Mouse (Mus musculus) mammary gland, adult 2 months (tissue): ENCODE data around the gene Fosl1. TPM values are rescaled to one million over a fixed set of nuclear protein-coding genes. Genes with fewer than 3 reads are reported as not detected.

Experiments
- polyA plus RNA-seq: library from polyadenylated mRNA; depleted of rRNA; stranded (reverse); fragments of >200 nt; gene quantifications from 2 replicates; pipeline ENCODE4 v1.2.3, GENCODE M21; 2012; ENCODE audit warnings: low replicate concordance; rRNA removed

The Fosl1 gene
- 0.13 and 0.75 TPM in 2 replicates for polyA plus RNA-seq

DNA sequence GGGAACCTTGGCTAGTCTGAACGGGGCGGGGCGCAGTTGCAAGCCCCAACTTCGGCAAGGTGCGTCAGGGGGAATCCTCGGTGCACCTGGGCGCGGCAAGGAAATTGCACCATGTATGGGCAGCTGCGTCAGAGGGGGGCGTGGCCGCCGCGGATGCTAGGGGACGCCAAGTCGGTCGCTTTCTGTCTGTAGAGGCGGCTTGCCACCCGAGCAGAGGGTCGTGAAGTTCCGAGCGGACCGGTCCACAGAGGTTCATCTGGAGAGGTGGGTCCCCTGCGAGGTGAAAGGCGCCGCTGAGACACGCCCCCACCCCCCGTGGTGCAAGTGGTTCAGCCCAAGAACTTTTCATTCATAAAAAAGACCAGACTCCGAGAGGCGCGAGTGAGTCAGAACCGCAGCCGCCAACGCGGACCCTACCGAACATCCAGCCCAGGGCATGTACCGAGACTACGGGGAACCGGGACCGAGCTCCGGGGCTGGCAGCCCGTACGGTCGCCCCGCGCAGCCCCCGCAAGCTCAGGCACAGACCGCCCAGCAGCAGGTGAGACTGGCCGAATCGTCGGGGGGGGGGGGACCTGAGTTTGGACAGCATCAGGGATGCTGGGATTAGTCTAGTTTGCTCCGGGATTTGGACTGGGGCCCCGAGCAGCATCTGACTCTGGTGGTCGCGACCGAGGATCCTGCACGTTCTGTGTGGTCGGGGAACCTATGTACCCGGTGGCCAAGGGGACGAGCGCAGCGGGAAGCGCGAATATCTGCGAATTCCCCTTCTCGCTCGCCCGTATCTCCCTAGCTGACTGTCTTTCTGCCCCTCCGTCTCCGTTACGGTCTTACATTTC is at the start of gene Fosl1:
TSS of gene Fosl1 (plus strand) at position 33 of the 839 bp plus-strand sequence.

GRCm38 (mm10) chr19:5402293-5402692 is 45.1 kb upstream of the Fosl1 start, which contains the start of gene Tsga10ip:
TSS of gene Tsga10ip (minus strand) at chr19:5402526.

GRCm38 (mm10) chr19:5424782-5425741 is 22.3 kb upstream of the Fosl1 start, which contains the start of the genes Drap1 and AI837181:
TSS of gene Drap1 (minus strand) at chr19:5424979.
TSS of gene AI837181 (plus strand) at chr19:5425144.

GRCm38 (mm10) chr19:5457746-5458442 is 10.5 kb downstream of the Fosl1 start, which contains the start of gene Ccdc85b:
TSS of gene Ccdc85b (minus strand) at chr19:5457894.

DNA sequence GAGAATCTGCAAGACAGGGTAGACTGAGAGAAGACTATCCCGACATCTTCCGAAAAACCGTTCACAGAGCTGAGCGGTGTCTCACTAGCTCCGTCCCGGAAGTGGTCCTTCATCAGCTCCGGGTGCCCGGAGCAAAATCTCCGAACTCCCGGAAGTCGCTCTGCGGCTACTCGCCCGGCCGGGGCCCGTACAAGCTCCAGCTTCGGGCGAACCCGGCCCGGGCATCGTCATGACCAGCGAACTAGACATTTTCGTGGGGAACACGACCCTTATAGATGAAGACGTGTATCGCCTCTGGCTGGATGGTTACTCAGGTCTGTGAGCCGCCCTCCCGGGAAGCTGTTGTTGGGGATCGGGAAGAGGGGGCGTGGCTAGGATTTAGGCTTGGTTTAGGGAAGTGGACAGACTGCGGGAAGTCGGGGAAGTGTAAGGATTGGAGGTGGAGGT is 13.1 kb downstream of the Fosl1 start, which contains the start of gene Fibp:
TSS of gene Fibp (plus strand) at position 151 of the 447 bp plus-strand sequence.

GRCm38 (mm10) chr19:5468374-5468773 is 21.0 kb downstream of the Fosl1 start, which contains the start of gene Ctsw:
TSS of gene Ctsw (minus strand) at chr19:5468507.

GRCm38 (mm10) chr19:5473720-5474119 is 26.4 kb downstream of the Fosl1 start, which contains the start of gene Efemp2:
TSS of gene Efemp2 (plus strand) at chr19:5473954.

DNA sequence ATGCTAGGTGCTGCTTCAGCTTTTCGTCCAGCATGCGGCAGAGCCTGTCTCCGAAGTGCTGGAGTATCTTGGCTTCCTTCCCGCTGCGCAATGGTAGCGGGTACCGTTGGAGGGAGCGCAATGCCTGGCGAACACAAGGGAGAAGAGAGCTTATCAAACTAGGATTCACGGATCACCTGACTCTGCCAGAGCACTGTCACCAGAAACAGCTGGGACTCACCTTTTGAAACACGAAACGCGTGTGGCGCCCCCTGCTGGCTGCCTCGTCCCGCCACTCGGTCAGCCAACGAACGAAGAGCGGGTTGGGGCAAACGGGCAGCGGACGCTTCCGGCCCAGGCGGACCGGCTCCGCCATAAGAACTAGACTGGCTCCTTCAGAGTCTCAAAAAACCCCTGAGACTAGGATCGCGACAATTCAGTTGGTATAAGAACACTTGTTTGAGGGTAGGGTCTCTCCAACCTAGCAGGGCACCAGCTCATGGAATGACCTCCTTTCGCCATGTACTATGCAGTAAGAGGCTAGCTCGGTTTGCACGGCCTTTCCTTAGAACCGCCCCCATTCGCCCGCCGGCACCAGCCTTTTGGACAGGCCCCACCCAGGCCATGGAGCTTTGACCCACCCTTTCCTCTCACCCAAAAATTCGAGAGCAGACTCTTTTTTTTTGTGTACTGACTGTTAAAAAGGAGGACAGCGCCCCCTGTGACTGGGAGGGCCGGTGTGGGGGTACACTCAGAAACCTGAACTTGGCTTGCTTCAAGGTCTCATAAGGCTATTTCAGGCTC is 40.6 kb downstream of the Fosl1 start, which contains the start of gene Mus81:
TSS of gene Mus81 (minus strand) at position 635 of the 783 bp plus-strand sequence.

GRCm38 (mm10) chr19:5490313-5490897 is 43.1 kb downstream of the Fosl1 start, which contains the start of gene Cfl1:
TSS of gene Cfl1 (plus strand) at chr19:5490455.

DNA sequence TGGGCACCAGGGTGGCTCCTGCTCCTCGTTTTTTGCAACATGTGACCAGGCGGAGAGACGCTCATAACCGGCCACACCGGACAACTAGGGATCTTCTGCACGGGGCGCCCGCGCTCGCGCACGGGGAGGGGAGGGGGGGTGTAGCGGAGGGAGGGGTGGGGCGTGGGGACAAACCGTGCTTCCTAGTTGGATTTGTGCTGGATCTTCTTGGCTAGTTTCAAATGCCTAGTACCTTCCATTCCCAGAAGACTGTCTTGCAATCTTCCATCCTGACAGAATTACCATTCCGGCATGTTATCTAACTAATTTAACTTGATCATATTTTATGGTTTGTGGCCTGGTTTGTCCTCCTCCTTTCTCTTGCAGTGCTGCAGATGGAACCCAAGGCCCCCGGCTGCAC is 56.3 kb downstream of the Fosl1 start, which contains the start of gene 1700020D05Rik:
TSS of gene 1700020D05Rik (minus strand) at position 101 of the 400 bp plus-strand sequence.

Other genes starting within 250 kb of the Fosl1 start
- 40.7 and 52.1 TPM in 2 replicates for gene Pacs1, start 174.4 kb upstream of the Fosl1 start, polyA plus RNA-seq
- gene Sf3b2, start 152.1 kb upstream of the Fosl1 start, polyA plus RNA-seq = 79.2 and 128 TPM in 2 replicates
- 0.04 and 0.36 TPM in 2 replicates for gene Gal3st3, start 149.2 kb upstream of the Fosl1 start, polyA plus RNA-seq
- not detected in 2 replicates for gene Catsper1, start 111.8 kb upstream of the Fosl1 start, polyA plus RNA-seq
- 4.1 and 142 TPM in 2 replicates for gene Cst6, start 98.0 kb upstream of the Fosl1 start, polyA plus RNA-seq
- gene Eif1ad, start 80.8 kb upstream of the Fosl1 start, polyA plus RNA-seq = 14.3 and 25.0 TPM in 2 replicates
- 85.0 and 196 TPM in 2 replicates for gene Banf1, start 80.4 kb upstream of the Fosl1 start, polyA plus RNA-seq
- 13.2 and 16.5 TPM in 2 replicates for gene Sart1, start 58.8 kb upstream of the Fosl1 start, polyA plus RNA-seq
- not detected in 2 replicates for gene Tsga10ip, start 45.0 kb upstream of the Fosl1 start, polyA plus RNA-seq
- gene Drap1, start 22.6 kb upstream of the Fosl1 start, polyA plus RNA-seq = 111 and 116 TPM in 2 replicates
- 112 and 118 TPM in 2 replicates for gene AI837181, start 22.4 kb upstream of the Fosl1 start, polyA plus RNA-seq
- gene Ccdc85b, start 10.3 kb downstream of the Fosl1 start, polyA plus RNA-seq = 5.0 and 11.5 TPM in 2 replicates
- 106 and 133 TPM in 2 replicates for gene Fibp, start 13.1 kb downstream of the Fosl1 start, polyA plus RNA-seq
- gene Ctsw, start 21.0 kb downstream of the Fosl1 start, polyA plus RNA-seq = 27.5 and 30.7 TPM in 2 replicates
- gene Efemp2, start 26.4 kb downstream of the Fosl1 start, polyA plus RNA-seq = 96.9 and 98.4 TPM in 2 replicates
- gene Mus81, start 40.9 kb downstream of the Fosl1 start, polyA plus RNA-seq = 47.4 and 58.4 TPM in 2 replicates
- 576 and 751 TPM in 2 replicates for gene Cfl1, start 42.9 kb downstream of the Fosl1 start, polyA plus RNA-seq
- 1.1 and 1.7 TPM in 2 replicates for gene 1700020D05Rik, start 56.2 kb downstream of the Fosl1 start, polyA plus RNA-seq
- 11.3 and 16.3 TPM in 2 replicates for gene Snx32, start 63.0 kb downstream of the Fosl1 start, polyA plus RNA-seq
- gene Ovol1, start 113.1 kb downstream of the Fosl1 start, polyA plus RNA-seq = 2.4 and 2.5 TPM in 2 replicates
- 11.5 and 27.2 TPM in 2 replicates for gene Ap5b1, start 120.5 kb downstream of the Fosl1 start, polyA plus RNA-seq
- gene Rnaseh2c, start 154.3 kb downstream of the Fosl1 start, polyA plus RNA-seq = 35.9 and 66.4 TPM in 2 replicates
- gene Kat5, start 162.7 kb downstream of the Fosl1 start, polyA plus RNA-seq = 50.4 and 55.5 TPM in 2 replicates
- gene Rela, start 189.9 kb downstream of the Fosl1 start, polyA plus RNA-seq = 102 and 116 TPM in 2 replicates
- gene Sipa1, start 216.2 kb downstream of the Fosl1 start, polyA plus RNA-seq = 130 and 371 TPM in 2 replicates
- 73.1 and 141 TPM in 2 replicates for gene Map3k11, start 241.2 kb downstream of the Fosl1 start, polyA plus RNA-seq
- 137 and 266 TPM in 2 replicates for gene Pcnx3, start 241.4 kb downstream of the Fosl1 start, polyA plus RNA-seq